Mouse (Mus musculus) kidney, embryonic 16.5 days (tissue): ENCODE data around the gene Pde3a. TPM values are rescaled to one million over a fixed set of nuclear protein-coding genes. Genes with fewer than 3 reads are reported as not detected.

Experiments
- ATAC-seq: fragments of 200-750 bp; cut with Nextera tagmentation; 2 replicates; pipeline ENCODE4 v1.8.0; 2017; ENCODE audit warnings: moderate TSS enrichment; ENCODE audit not compliant: low FRiP score, low TSS enrichment
- H3K27ac ChIP-seq: fragments of 300-500 bp; sonication (generic); 2 replicates; pipeline ENCODE4 v1.5.1; 2014; ENCODE audit warnings: low read length
- H3K27me3 ChIP-seq: fragments of 300-500 bp; sonication (generic); 2 replicates; pipeline ENCODE4 v1.6.1; 2014; ENCODE audit warnings: low read length, control low read depth, mixed read lengths; ENCODE audit not compliant: insufficient read depth
- H3K36me3 ChIP-seq: fragments of 300-500 bp; sonication (generic); 2 replicates; pipeline ENCODE4 v1.6.1; 2014; ENCODE audit warnings: low read length, control low read depth, mixed read lengths; ENCODE audit not compliant: insufficient read depth
- H3K4me1 ChIP-seq: fragments of 300-500 bp; sonication (generic); 2 replicates; pipeline ENCODE4 v1.6.1; 2014; ENCODE audit warnings: low read length, control low read depth, mixed read lengths; ENCODE audit not compliant: insufficient read depth
- H3K4me2 ChIP-seq: fragments of 300-500 bp; sonication (generic); replicated peaks from 2 replicates; pipeline ENCODE4 v1.6.1; 2014; ENCODE audit warnings: low read depth, low read length
- H3K4me3 ChIP-seq: fragments of 300-500 bp; sonication (generic); 2 replicates; pipeline ENCODE4 v1.5.1; 2014; ENCODE audit warnings: mild to moderate bottlenecking, low read length
- H3K9ac ChIP-seq: fragments of 300-500 bp; sonication (generic); replicated peaks from 2 replicates; pipeline ENCODE4 v1.6.1; 2014; ENCODE audit warnings: low read length
- H3K9me3 ChIP-seq: fragments of 300-500 bp; sonication (generic); 2 replicates; pipeline ENCODE4 v1.6.1; 2016; ENCODE audit warnings: low read length, control low read depth
- WGBS: fragments of 180-500 bp; shearing (Covaris S2); extraction: QIAGEN DNeasy Blood & Tissue Kit; methylation state at CpG from one replicate; pipeline ENCODE4 v1.1.7; 2014; 5-methylcytosine and 5-hydroxymethylcytosine counted together
- polyA plus RNA-seq: library from polyadenylated mRNA; unstranded; fragments of >200 nt; fragmentation: Nextera tagmentation; extraction: Ambion mirVana; gene quantifications from 2 replicates; pipeline ENCODE4 v1.2.1, GENCODE M21; 2015

Pde3a gene
- polyA plus RNA-seq, 1 experiment from 2014 or later: 12.1 TPM

DNA sequence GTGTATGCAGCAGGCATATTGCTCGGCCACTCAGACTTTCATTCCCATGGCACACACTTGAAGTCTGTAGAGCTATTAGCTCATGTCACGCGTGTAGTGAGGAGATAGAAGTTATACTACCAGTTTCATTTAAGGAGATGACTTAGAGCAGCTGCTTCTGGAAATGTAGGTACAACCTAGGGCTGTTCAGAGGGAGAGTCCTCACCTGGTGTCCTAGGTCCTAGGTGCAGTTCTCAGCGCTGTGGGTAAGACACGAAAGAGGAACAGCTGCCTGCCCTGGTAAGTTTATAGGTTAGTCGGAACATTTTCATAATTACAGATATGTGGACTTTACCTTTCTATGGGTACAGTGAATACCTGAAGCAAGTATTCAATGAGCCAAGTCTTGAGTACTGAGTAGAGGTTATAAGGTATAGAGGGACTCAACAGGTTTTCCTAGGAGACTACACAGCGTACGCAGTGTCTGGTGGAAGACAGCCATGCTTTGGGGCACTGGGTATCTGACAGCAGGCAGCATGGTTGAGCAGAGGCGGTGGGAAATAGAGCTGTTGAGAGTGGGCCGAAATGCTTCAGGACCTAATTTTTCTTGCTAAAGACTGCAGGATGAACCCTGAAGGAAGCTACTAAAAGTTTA, 43.9 kb downstream of the Pde3a start:
- 90% methylated on average over 10 of the region's 10 CpGs for WGBS

DNA sequence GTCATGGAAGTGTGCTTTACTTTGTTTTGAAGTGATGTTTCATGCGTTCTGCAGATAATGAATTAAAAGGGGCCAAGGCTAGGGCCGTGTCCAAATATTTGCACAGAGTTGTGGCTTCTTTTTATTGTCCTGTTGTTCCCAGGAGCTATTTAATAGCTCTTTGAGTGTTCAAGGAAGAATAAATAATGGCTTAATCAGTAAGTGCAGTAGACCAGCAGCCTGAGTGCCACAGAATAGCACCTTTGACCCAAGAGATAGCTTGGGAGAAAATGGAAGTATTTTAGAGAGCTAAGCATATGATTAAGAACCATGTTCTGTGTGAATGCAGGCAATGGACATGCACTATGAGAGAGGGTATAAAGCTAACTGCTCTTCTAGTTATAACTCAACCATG, 44.4 kb downstream of the Pde3a start:
- H3K4me3 ChIP-seq: no peak overlapping the region
- 26% methylated on average over 2 of the region's 2 CpGs for WGBS
- no peak overlapping the region for H3K9ac ChIP-seq
- no peak for ATAC-seq
- no peak overlapping the region for H3K4me2 ChIP-seq
- no peaks in the 10 kb centered on the region for H3K36me3 ChIP-seq
- no peaks in the 10 kb centered on the region for H3K27me3 ChIP-seq
- H3K9me3 ChIP-seq: no peaks in the 10 kb centered on the region
- no peaks in the 10 kb centered on the region for H3K4me1 ChIP-seq
- no peak overlapping the region for H3K27ac ChIP-seq

More for the DNA sequence above, 43.9 kb downstream of the Pde3a start:
- Histone ChIP-seq H3K9me3 (no peaks in the 10 kb centered on the region), H3K36me3 (no peaks in the 10 kb centered on the region), H3K27ac (no peak overlapping the region), H3K9ac (no peak overlapping the region), H3K4me2 (no peak overlapping the region), H3K4me1 (no peaks in the 10 kb centered on the region), H3K27me3 (no peaks in the 10 kb centered on the region), H3K4me3 (no peak overlapping the region)
- no peak for ATAC-seq

DNA sequence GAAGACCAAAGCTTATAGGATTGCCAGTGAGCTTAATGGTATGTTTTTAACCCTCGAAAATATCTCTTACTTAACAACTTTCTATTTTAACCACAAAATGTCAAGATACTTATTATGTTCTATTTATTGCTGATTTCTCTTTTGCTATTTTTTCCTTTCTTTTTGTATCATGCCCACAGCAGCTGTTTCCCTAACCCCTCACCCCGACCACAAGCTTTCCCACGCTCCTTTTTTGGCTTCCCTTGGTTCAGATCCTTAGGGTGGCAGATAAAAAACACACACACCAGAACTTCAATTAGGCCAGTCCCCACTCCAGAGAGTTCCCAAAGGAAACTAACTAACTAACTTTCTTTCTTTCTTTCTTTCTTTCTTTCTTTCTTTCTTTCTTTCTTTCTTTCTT, 46.2 kb downstream of the Pde3a start:
- Histone ChIP-seq H3K27me3 (no peaks in the 10 kb centered on the region), H3K4me2 (no peak overlapping the region), H3K9me3 (no peaks in the 10 kb centered on the region), H3K4me1 (no peaks in the 10 kb centered on the region), H3K36me3 (no peaks in the 10 kb centered on the region), H3K27ac (no peak overlapping the region), H3K4me3 (no peak overlapping the region), H3K9ac (no peak overlapping the region)
- 73% methylated on average over 3 of the region's 3 CpGs for WGBS
- no peak for ATAC-seq

DNA sequence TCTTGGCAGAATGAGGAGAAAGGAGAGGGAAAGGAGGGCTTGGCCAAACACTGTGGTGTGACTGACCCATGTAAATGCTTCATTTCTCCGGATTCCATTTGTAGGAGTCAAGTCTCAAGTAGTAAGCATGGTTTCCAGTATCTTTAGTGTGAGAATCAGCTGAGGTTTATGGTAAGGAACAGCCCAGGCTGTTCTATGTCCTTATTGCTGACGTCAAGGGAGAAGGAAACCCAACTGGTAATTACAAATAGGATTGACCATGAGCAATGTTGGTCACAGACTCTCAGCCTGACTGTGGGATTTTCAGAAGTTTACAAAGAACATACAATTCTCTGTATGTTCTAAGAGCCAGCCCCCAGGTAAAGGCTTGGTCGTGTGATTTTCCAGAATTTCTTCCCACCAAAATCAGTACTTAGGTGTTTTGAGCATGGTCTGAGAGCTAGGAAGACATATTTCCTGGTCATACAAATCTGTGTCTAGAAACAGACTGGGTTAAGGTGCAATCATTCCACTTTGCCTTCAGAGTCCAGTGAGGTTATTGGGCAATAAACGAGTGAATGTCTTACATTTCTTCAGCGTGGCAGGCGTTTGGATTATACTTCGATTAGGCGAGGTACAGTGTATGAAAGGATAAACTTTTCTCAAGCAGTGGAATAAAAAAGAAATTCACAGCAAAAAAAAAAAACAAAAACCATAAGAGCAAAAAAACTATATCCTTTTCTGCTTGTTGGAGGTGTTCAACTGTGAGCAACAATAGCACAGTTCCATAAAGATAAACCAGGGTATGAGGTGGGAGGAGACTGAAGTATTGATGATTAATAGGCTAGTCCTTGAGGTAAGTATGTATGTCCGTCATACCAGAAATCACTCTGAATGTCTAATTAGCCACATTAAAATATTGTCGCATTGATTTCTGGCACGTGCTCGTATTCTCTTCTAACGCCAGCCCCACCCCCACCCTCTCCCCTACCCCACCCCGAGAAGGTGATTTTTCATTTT, 53.0 kb downstream of the Pde3a start:
- Histone ChIP-seq H3K4me2 (no peak overlapping the region), H3K4me1 (0 out of 2 replicates have a peak, but pooled peaks cover 5% of the 10 kb centered on the region), H3K27ac (no peak overlapping the region), H3K27me3 (no peaks in the 10 kb centered on the region), H3K36me3 (no peaks in the 10 kb centered on the region), H3K4me3 (no peak overlapping the region), H3K9ac (no peak overlapping the region), H3K9me3 (no peaks in the 10 kb centered on the region)
- no peak for ATAC-seq
- WGBS: 84% methylated on average over 14 of the region's 14 CpGs

DNA sequence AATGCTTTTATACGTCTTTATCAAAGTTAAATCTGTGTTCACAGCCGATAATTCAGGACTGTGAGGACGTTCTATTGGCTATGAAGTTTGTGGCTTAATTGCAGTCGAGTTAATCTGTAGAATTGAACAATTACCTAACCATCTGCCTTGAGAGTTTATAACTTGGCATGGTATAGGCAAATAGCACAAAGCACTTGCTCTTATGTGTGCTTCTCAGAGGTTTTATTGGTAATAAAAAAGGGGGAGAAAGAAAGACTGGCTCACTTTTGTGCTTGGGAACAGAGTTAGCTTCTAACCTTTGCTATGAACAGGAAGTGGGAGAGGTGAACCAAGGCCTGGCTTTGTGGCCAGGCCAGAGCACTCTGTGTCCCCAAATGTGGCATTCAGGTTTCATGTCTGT, 53.8 kb downstream of the Pde3a start:
- Histone ChIP-seq H3K27me3 (no peaks in the 10 kb centered on the region), H3K4me3 (no peak overlapping the region), H3K9ac (no peak overlapping the region), H3K36me3 (no peaks in the 10 kb centered on the region), H3K27ac (no peak overlapping the region), H3K9me3 (no peaks in the 10 kb centered on the region), H3K4me1 (0 out of 2 replicates have a peak, but pooled peaks cover 8% of the 10 kb centered on the region), H3K4me2 (no peak overlapping the region)
- WGBS: 57% methylated on average over 4 of the region's 4 CpGs
- ATAC-seq: no peak

DNA sequence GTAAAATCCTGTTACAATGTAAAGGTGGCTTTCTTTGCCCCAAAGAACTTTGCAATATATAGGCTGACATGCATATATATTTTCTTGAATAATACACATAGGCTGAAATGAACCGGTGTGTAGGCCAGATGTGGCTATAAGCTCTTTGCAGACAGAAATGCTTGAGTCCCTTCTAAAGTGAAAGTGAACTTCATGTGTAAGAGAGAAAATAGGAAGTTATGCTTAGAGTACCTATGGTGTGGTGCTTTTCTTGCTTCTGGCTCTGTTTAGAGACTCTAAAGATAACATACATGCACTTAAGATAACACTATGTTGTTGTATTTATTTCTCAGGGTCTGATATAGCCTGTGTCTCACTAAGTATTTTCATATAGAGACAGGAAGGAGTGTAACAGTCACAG, 58.3 kb downstream of the Pde3a start:
- Histone ChIP-seq H3K27me3 (no peaks in the 10 kb centered on the region), H3K4me3 (no peak overlapping the region), H3K36me3 (no peaks in the 10 kb centered on the region), H3K4me1 (peaks cover 29% of the 10 kb centered on the region), H3K9me3 (no peaks in the 10 kb centered on the region), H3K27ac (no peak overlapping the region), H3K9ac (no peak overlapping the region), H3K4me2 (no peak overlapping the region)
- WGBS: 72% methylated on average over 1 of the region's 1 CpGs
- no peak for ATAC-seq

DNA sequence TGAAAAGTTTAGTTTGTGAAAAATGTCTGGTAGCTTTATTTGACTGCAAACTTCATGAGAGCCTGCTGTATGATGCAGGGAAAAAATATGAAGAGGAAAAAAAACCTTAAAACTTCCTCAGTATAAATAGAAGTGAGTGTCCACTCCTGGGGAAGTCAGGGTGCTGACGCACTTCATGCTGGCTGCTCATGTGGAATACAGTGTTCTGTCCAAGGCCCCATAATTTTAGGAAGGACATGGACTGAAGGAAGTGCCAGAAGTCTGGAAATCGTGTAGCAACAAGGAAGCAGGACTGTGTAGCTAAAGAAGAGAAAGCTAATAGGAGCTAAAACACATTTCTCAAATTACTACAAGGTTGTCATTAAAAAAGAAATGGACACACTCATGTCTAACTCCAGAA, 59.4 kb downstream of the Pde3a start:
- no peaks in the 10 kb centered on the region for H3K36me3 ChIP-seq
- H3K9me3 ChIP-seq: no peaks in the 10 kb centered on the region
- H3K4me3 ChIP-seq: no peak overlapping the region
- peaks cover 29% of the 10 kb centered on the region for H3K4me1 ChIP-seq
- H3K27ac ChIP-seq: no peak overlapping the region
- H3K27me3 ChIP-seq: no peaks in the 10 kb centered on the region
- ATAC-seq: no peak
- H3K4me2 ChIP-seq: no peak overlapping the region
- 35% methylated on average over 2 of the region's 2 CpGs for WGBS
- H3K9ac ChIP-seq: no peak overlapping the region

DNA sequence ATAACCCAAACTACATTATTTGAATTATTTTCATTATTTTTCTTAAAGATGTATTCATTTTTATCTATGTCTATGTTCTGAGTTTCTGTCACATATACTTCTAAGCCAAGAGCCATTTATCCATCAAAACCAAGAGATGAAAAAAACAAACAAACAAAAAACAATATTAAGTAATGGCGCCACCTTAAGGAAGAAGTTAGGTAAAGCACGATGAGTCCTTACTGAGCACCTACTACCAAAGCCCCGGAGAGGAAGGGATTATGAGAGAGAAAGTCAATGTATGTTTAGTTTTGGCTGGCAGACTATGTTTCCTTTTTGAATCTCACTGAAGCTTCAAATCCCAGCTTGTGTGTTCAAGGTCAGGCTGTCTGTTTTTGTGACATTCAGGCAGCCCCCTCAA, 60.8 kb downstream of the Pde3a start:
- no peak overlapping the region for H3K9ac ChIP-seq
- ATAC-seq: 0 out of 2 replicates have a peak, but pooled peaks have one; percentile 2
- H3K27me3 ChIP-seq: no peaks in the 10 kb centered on the region
- no peaks in the 10 kb centered on the region for H3K36me3 ChIP-seq
- WGBS: 45% methylated on average over 3 of the region's 3 CpGs
- no peaks in the 10 kb centered on the region for H3K9me3 ChIP-seq
- peak overlapping the region; percentile 39; the same call in 1 of the 2 replicates for H3K27ac ChIP-seq
- no peak overlapping the region for H3K4me3 ChIP-seq
- H3K4me2 ChIP-seq: no peak overlapping the region
- H3K4me1 ChIP-seq: peaks cover 28% of the 10 kb centered on the region

DNA sequence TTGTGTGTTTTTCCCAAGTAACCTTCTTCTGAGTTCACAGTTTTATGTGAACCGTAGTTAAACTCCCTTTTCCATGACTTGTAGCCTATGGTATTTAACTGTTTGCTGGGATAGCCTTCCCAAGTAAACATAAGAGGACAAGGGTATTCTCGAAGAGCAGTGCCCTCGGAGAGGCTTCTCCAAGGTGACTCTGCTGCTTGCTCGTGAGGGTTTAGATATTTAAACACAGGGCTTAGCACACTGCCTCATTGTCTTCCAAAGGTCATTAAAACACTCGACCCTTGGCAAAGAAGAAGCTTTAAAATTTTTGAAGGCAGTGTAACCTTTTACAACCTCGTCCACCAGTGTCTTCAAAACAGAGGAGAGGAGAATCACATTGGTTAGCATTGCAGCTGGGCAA, 61.3 kb downstream of the Pde3a start:
- WGBS: 18% methylated on average over 6 of the region's 6 CpGs
- H3K9ac ChIP-seq: no peak overlapping the region
- H3K4me3 ChIP-seq: no peak overlapping the region
- no peak overlapping the region for H3K4me2 ChIP-seq
- H3K4me1 ChIP-seq: peaks cover 24% of the 10 kb centered on the region
- ATAC-seq: 0 out of 2 replicates have a peak, but pooled peaks have one; percentile 17
- H3K36me3 ChIP-seq: no peaks in the 10 kb centered on the region
- no peaks in the 10 kb centered on the region for H3K27me3 ChIP-seq
- H3K9me3 ChIP-seq: no peaks in the 10 kb centered on the region
- no peak overlapping the region for H3K27ac ChIP-seq

DNA sequence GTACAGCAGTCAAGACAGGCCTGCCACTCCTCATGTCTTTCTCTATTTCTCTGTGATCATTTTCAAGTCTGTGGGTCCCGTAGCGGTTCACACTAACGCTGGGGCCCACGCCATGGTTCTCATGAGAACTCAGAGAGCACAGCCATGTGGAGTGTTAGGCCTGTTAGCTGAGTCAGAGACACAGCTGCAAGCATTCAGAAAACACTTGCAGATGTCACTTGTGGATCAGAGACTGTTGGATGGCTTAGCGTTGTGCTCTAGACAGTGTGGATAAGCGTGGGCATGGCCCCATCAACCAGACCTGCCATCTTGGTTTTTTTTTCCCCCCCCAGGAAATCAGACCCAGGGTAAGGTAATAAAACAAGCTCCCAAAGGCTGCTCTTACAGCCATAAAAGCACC, 62.5 kb downstream of the Pde3a start:
- Histone ChIP-seq H3K4me1 (peaks cover 24% of the 10 kb centered on the region), H3K27me3 (no peaks in the 10 kb centered on the region), H3K36me3 (no peaks in the 10 kb centered on the region), H3K27ac (peak overlapping the region; percentile 16), H3K9me3 (no peaks in the 10 kb centered on the region), H3K4me2 (no peak overlapping the region), H3K9ac (0 out of 2 replicates have a peak overlapping the region, but pooled peaks have one; percentile 20), H3K4me3 (no peak overlapping the region)
- 48% methylated on average over 6 of the region's 6 CpGs for WGBS
- peak; percentile 52; the same call in 1 of the 2 replicates for ATAC-seq
